Mouse (Mus musculus) cerebellum, adult 11-12 months (tissue): ENCODE measurements around the gene Gm17631.
"Not testable (repeated sequence)": the region's sequence is repeated elsewhere in the genome, so short reads cannot be mapped to it uniquely, and the experiment has no call there.

ENCODE experiments used
- DNase-seq: peaks from one replicate; pipeline ENCODE4 v3.0.0; 2022

The Gm17631 gene

GRCm38 (mm10) chr6:129862349-129862748 lies at the start of gene Gm17631:
Gene Gm17631 (plus strand): TSS chr6:129862649.
- not testable (repeated sequence) for DNase-seq

- no peak for DNase-seq
These were observed 44.7 kb upstream of the Gm17631 start for GRCm38 (mm10) chr6:129817731-129818130.

GRCm38 (mm10) chr6:129824004-129824403 lies 38.4 kb upstream of the Gm17631 start:
- DNase-seq = no peak

- no peak for DNase-seq
These were observed 36.9 kb upstream of the Gm17631 start for GRCm38 (mm10) chr6:129825559-129825958.

GRCm38 (mm10) chr6:129876549-129876948 lies 14.1 kb downstream of the Gm17631 start, which contains the start of gene Klra17:
Gene Klra17 (minus strand): TSS chr6:129876672.
- DNase-seq = no peak

GRCm38 (mm10) chr6:129882525-129882924 lies 20.1 kb downstream of the Gm17631 start:
- no peak for DNase-seq
